Mouse (Mus musculus) ES-Bruce4 (cell line): ENCODE measurements at regions not wholly inside any gene's neighbourhood (a gene's known extent, or its start where the extent isn't known, plus 50 kb on each side); places are given as distances from the start of the nearest gene placed in this dataset.

Source experiments
- CTCF ChIP-seq: IDR thresholded peaks from one replicate; pipeline ENCODE4 v1.8.1; 2011; ENCODE audit warnings: low read depth, low read length
- EP300 ChIP-seq: IDR thresholded peaks from 2 replicates; pipeline ENCODE4 v1.6.1; 2011; ENCODE audit warnings: low read depth, low read length; ENCODE audit not compliant: insufficient read depth
- POLR2A ChIP-seq: IDR thresholded peaks from one replicate; pipeline ENCODE4 v1.8.1; 2011; ENCODE audit warnings: low read length; ENCODE audit not compliant: insufficient read depth

GRCm38 (mm10) chr7:136423846-136424531 lies 470.4 kb upstream of the Mgmt start:
- no peak for TF ChIP-seq CTCF
- TF ChIP-seq POLR2A, result no peak
- TF ChIP-seq EP300, result no peak
